Mouse (Mus musculus): ENCODE measurements around the gene Mrps14.

GRCm38 (mm10) chr1:160240091-160240490 lies 45.1 kb downstream of the Mrps14 start:
- TF ChIP-seq CTCF (IDR thresholded peaks at IDR 0.05; ENCODE audit: control insufficient read depth, insufficient read depth, low read length) (no peak), POLR2A (IDR thresholded peaks at IDR 0.05; ENCODE audit: borderline replicate concordance, control insufficient read depth, low read depth, low read length) (no peak)
